ENCODE assay signal across 8 mouse cellular contexts in the genomic region with DNA sequence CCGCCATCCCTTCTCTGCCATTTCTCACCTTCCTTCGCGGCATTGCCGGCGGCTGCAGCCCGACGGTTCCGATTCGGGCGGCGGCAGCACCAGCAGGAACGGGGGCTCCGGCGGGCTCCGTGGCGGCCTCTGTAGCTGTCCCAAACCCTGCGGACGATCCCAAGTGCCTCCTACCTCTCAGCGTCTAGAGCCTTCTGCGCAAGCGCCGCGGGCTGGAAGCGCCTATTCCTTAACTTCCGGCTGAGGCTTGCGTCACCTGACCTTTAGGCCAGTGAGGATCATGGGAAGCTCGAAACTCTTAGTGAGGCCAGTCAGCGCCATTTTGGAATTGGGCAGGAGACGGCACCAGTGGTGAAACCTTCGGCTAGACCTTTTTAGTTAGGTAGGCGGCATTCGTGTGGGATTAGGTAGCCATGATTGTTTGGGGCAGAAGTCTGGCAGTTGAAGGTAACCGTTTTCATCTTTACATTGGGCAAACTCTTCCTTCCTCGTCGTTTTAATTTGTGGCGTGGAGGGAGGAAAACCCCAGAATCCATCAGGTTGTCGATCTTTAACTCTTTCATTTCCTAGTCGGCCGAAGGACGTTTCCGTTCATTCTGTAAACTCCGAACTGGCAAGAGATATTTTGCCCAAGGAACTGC. TPM values are rescaled to one million over a fixed set of nuclear protein-coding genes. Genes with fewer than 3 reads are reported as not detected.
DNase-seq lines count a peak whose midpoint lies in the region; ATAC-seq lines count a peak whose summit lies in the region.

A gene (minus strand): TSS at position 240 of the 641 bp plus-strand sequence.

- peak; percentile 100 for DNase-seq in ES-CJ7 (ENCODE audit: low read depth, low spot score)
- peak; percentile 97 for DNase-seq in cerebellum, adult 11 months
- DNase-seq in forebrain, embryonic 14.5 days (ENCODE audit: low spot score), result peak; percentile 100
- peak; percentile 95 to 96 for DNase-seq in heart, postnatal 14 days
- DNase-seq in layer of hippocampus, adult 11-12 months (ENCODE audit: low spot score), result peak; percentile 98
- peak; percentile 99 to 100 for DNase-seq in lung, adult 18-20 months
- peak; percentile 95 to 99 for DNase-seq in thymus, adult 18-20 months

- H3K4me3 ChIP-seq in forebrain, embryonic 14.5 days (ENCODE audit: low read depth, low read length), result peak within 1 kb of the TSS; percentile 89
- H3K4me3 ChIP-seq in neural tube, embryonic 15.5 days (replicated peaks), result peak within 1 kb of the TSS; percentile 75

- H3K27me3 ChIP-seq in forebrain, embryonic 14.5 days (replicated peaks; ENCODE audit: control insufficient read depth, insufficient read depth, low read length), result no peaks in the 10 kb centered on the region
- H3K27me3 ChIP-seq in neural tube, embryonic 15.5 days (replicated peaks), result no peaks in the 10 kb centered on the region

- ATAC-seq in forebrain, embryonic 14.5 days, result peak; percentile 93
- ATAC-seq in neural tube, embryonic 15.5 days (ENCODE audit: low FRiP score), result peak; percentile 94

- H3K9ac ChIP-seq in forebrain, embryonic 14.5 days (ENCODE audit: low read length), result peak within 1 kb of the TSS; percentile 92
- H3K9ac ChIP-seq in neural tube, embryonic 15.5 days (replicated peaks), result peak within 1 kb of the TSS; percentile 81

- H3K9me3 ChIP-seq in forebrain, embryonic 14.5 days (replicated peaks; ENCODE audit: control insufficient read depth, low read length), result no peaks in the 10 kb centered on the region
- H3K9me3 ChIP-seq in neural tube, embryonic 15.5 days (replicated peaks), result no peaks in the 10 kb centered on the region

- intact Hi-C loops in heart, postnatal 14 days (cut with DNase I), result loop anchor here (5.0 kb wide), 1 partner anchor 72 kb away; a partner anchor contains a TSS

- peak within 1 kb of the TSS; percentile 92 for H3K27ac ChIP-seq in forebrain, embryonic 14.5 days (ENCODE audit: low read depth, low read length)
- H3K27ac ChIP-seq in neural tube, embryonic 15.5 days (replicated peaks), result peak within 1 kb of the TSS; percentile 94

- peaks cover 14% of the 10 kb centered on the region for H3K4me1 ChIP-seq in forebrain, embryonic 14.5 days (ENCODE audit: control insufficient read depth, insufficient read depth, low read length)
- peaks cover 22% of the 10 kb centered on the region for H3K4me1 ChIP-seq in neural tube, embryonic 15.5 days

- H3K36me3 ChIP-seq in forebrain, embryonic 14.5 days (ENCODE audit: control insufficient read depth, insufficient read depth, low read length), result peaks cover 12% of the 10 kb centered on the region
- H3K36me3 ChIP-seq in neural tube, embryonic 15.5 days, result peaks cover 6% of the 10 kb centered on the region; the same call in 1 of the 2 replicates

- peak within 1 kb of the TSS; percentile 70 for H3K4me2 ChIP-seq in forebrain, embryonic 14.5 days (ENCODE audit: low read length)
- H3K4me2 ChIP-seq in neural tube, embryonic 15.5 days, result peak within 1 kb of the TSS; percentile 75

- WGBS in forebrain, embryonic 14.5 days, result under 1% methylated on average over 42 of the region's 42 CpGs
- under 1% methylated on average over 42 of the region's 42 CpGs for WGBS in neural tube, embryonic 15.5 days

RNA-seq across cellular contexts. Expression of the gene that starts here (rescaled TPM):
- polyA plus RNA-seq in forebrain, embryonic 14.5 days (2014; fragmentation: Nextera tagmentation; extraction: Ambion mirVana), result 66.5 and 68.0 TPM in 2 replicates
- total RNA-seq in heart, postnatal 14 days (2021), result 10 to 100 TPM; 30.6 to 32.2 TPM
- 56.8 and 63.6 TPM in 2 replicates for polyA plus RNA-seq in neural tube, embryonic 15.5 days (2015; fragmentation: Nextera tagmentation; extraction: Ambion mirVana)

Comparison
In these comparisons a context has a peak if more than half of its experiments do, and no peak if none do; other contexts are left out.
1. Peak in every context shown above with its lines: DNase-seq, ATAC-seq, H3K4me3 ChIP-seq and H3K27ac ChIP-seq.